Comparison of ENCODE assay signal across 21 mouse cellular contexts in genomic region chr13:44630061-44630460, GRCm38 (mm10).
DNase-seq lines count a peak whose midpoint lies in the region; ATAC-seq and TF ChIP-seq lines count a peak whose summit lies in the region.
"Had no signal": no experiment of that assay in that cellular context is flagged by ENCODE, and none has a peak within 500 bp of the region (broad histone marks: within the 10 kb centered on the region; RNA-seq: fewer than 3 reads in every experiment).

No protein-coding gene starts in this region.

- H3K4me1 ChIP-seq in heart, embryonic 12.5 days (replicated peaks): peaks cover 39% of the 10 kb centered on the region
- peaks cover 12% of the 10 kb centered on the region for H3K4me1 ChIP-seq in intestine, embryonic 15.5 days (replicated peaks)
- no peaks in the 10 kb centered on the region for H3K4me1 ChIP-seq in intestine, postnatal 0 days (replicated peaks; ENCODE audit: control insufficient read depth, insufficient read depth, low read length)
- H3K4me1 ChIP-seq in lung, adult 2 months (ENCODE audit: control insufficient read depth, insufficient read depth, low read length): no peaks in the 10 kb centered on the region; the same call in 1 of the 2 replicates

- TF ChIP-seq POLR2A in lung, adult 2 months (IDR thresholded peaks at IDR 0.05; ENCODE audit: borderline replicate concordance, extremely low read depth, low read depth, low read length): no peak

- no peak overlapping the region for H3K4me3 ChIP-seq in heart, embryonic 12.5 days
- H3K4me3 ChIP-seq in intestine, embryonic 15.5 days (replicated peaks): no peak overlapping the region
- H3K4me3 ChIP-seq in intestine, postnatal 0 days (ENCODE audit: low read depth, low read length): no peak overlapping the region
- H3K4me3 ChIP-seq in lung, adult 2 months (replicated peaks; ENCODE audit: extremely low read depth, low read depth, low read length): no peak overlapping the region
- H3K4me3 ChIP-seq: embryonic facial prominence, embryonic 13.5 days; layer of hippocampus, adult 2 months; megakaryocyte, embryonic 14.5 days had no signal

- H3K9ac ChIP-seq in heart, embryonic 12.5 days: no peak overlapping the region
- no peak overlapping the region for H3K9ac ChIP-seq in intestine, embryonic 15.5 days
- H3K9ac ChIP-seq in intestine, postnatal 0 days (ENCODE audit: low read depth, low read length): no peak overlapping the region
- H3K9ac ChIP-seq: embryonic facial prominence, embryonic 13.5 days; liver, embryonic 14.5 days had no signal

- no peak for TF ChIP-seq CTCF in intestine, postnatal 0 days (IDR thresholded peaks at IDR 0.05; ENCODE audit: low read depth)
- TF ChIP-seq CTCF in lung, adult 2 months (IDR thresholded peaks at IDR 0.05; ENCODE audit: insufficient read depth, low read length): no peak

- H3K27me3 ChIP-seq in heart, embryonic 12.5 days (replicated peaks): no peaks in the 10 kb centered on the region
- no peaks in the 10 kb centered on the region for H3K27me3 ChIP-seq in intestine, embryonic 15.5 days (replicated peaks)
- H3K27me3 ChIP-seq in intestine, postnatal 0 days (replicated peaks; ENCODE audit: control insufficient read depth, insufficient read depth, low read length): no peaks in the 10 kb centered on the region
- H3K27me3 ChIP-seq: embryonic facial prominence, embryonic 13.5 days had no signal

- H3K36me3 ChIP-seq in heart, embryonic 12.5 days: no peaks in the 10 kb centered on the region
- H3K36me3 ChIP-seq in intestine, embryonic 15.5 days: no peaks in the 10 kb centered on the region
- no peaks in the 10 kb centered on the region for H3K36me3 ChIP-seq in intestine, postnatal 0 days (ENCODE audit: control insufficient read depth, insufficient read depth)
- H3K36me3 ChIP-seq: embryonic facial prominence, embryonic 13.5 days had no signal

- peak overlapping the region; percentile 40; the same call in 1 of the 2 replicates for H3K27ac ChIP-seq in heart, embryonic 12.5 days (ENCODE audit: poor library complexity, severe bottlenecking)
- H3K27ac ChIP-seq in intestine, embryonic 15.5 days: no peak overlapping the region
- no peak overlapping the region for H3K27ac ChIP-seq in intestine, postnatal 0 days (ENCODE audit: low read depth, low read length)
- H3K27ac ChIP-seq: embryonic facial prominence, embryonic 13.5 days; layer of hippocampus, adult 2 months; liver, embryonic 14.5 days had no signal

- no peak for DNase-seq in heart, adult 8-10 months (ENCODE audit: low spot score)
- peak; percentile 35 for DNase-seq in lung, adult 2 months
- DNase-seq in lung, postnatal 4 days: peak; percentile 30 to 53
- DNase-seq in right cerebral cortex, postnatal 14 days: no peak
- no peak for DNase-seq in kidney, postnatal 4 days
- DNase-seq: adrenal gland, postnatal 14 days; B cell, adult 2 months; cerebellum, adult 11-12 months; cerebellum, postnatal 36 days; gastrocnemius, postnatal 14 days; left cerebral cortex, postnatal 4 days had no signal

- WGBS in heart, embryonic 12.5 days: 26% methylated on average over 6 of the region's 6 CpGs
- 38% methylated on average over 6 of the region's 6 CpGs for WGBS in intestine, embryonic 15.5 days
- WGBS in intestine, postnatal 0 days: 46% methylated on average over 6 of the region's 6 CpGs
- 64% methylated on average over 6 of the region's 6 CpGs for WGBS in lung, adult 2 months

- no peaks in the 10 kb centered on the region for H3K9me3 ChIP-seq in heart, embryonic 12.5 days (replicated peaks)
- H3K9me3 ChIP-seq in intestine, embryonic 15.5 days: no peaks in the 10 kb centered on the region
- H3K9me3 ChIP-seq in intestine, postnatal 0 days (ENCODE audit: control insufficient read depth): no peaks in the 10 kb centered on the region; the same call in 1 of the 2 replicates
- H3K9me3 ChIP-seq: embryonic facial prominence, embryonic 13.5 days had no signal

- ATAC-seq in heart, embryonic 12.5 days (ENCODE audit: insufficient number of reproducible peaks, low FRiP score): no peak
- peak; percentile 32; the same call in 1 of the 2 replicates for ATAC-seq in intestine, embryonic 15.5 days
- no peak for ATAC-seq in intestine, postnatal 0 days
- ATAC-seq: activated CD4-positive, CD25-positive, alpha-beta regulatory T cell, adult 4 months; inflammation-experienced regulatory T-cells, adult 6 months; midbrain, embryonic 16.5 days had no signal

- peak overlapping the region; percentile 0; the same call in 1 of the 2 replicates for H3K4me2 ChIP-seq in heart, embryonic 12.5 days
- H3K4me2 ChIP-seq in intestine, embryonic 15.5 days (replicated peaks): no peak overlapping the region
- no peak overlapping the region for H3K4me2 ChIP-seq in intestine, postnatal 0 days (replicated peaks; ENCODE audit: low read depth)
- H3K4me2 ChIP-seq: embryonic facial prominence, embryonic 13.5 days had no signal

Comparison
In these comparisons a context has a peak if more than half of its experiments do, and no peak if none do; other contexts are left out.
1. DNase-seq: peak in lung, adult 2 months (single experiment) and lung, postnatal 4 days (2 of 2); none in heart, adult 8-10 months (single experiment), right cerebral cortex, postnatal 14 days (single experiment) and kidney, postnatal 4 days (0 of 2).